Mouse (Mus musculus) CD4-positive, CD25-positive, alpha-beta regulatory T cell, adult 4 months (primary cell): Measurements from ENCODE around the gene Oasl1. TPM values are rescaled to one million over a fixed set of nuclear protein-coding genes. Genes with fewer than 3 reads are reported as not detected.
"Not testable (repeated sequence)": the region's sequence is repeated elsewhere in the genome, so short reads cannot be mapped to it uniquely, and the experiment has no call there.

Experiments
- ATAC-seq: one replicate; pipeline ENCODE4 v1.8.0; 2017
- polyA plus RNA-seq, 2 experiments: library from polyadenylated mRNA; unstranded; fragments of 100-300 nt; shearing (Covaris generic); gene quantifications; one replicate each; pipeline ENCODE4 v1.2.1; 2017

Gene Oasl1
- polyA plus RNA-seq, result 1 to 10 TPM; 5.8 to 9.1 TPM

GRCm38 (mm10) chr5:114922998-114923473 lies at the start of gene Oasl1:
Gene Oasl1, plus strand, starts transcription at chr5:114923240.
- ATAC-seq, result peak; percentile 14

GRCm38 (mm10) chr5:114875858-114876257 lies 47.2 kb upstream of the Oasl1 start:
- ATAC-seq, result no peak

GRCm38 (mm10) chr5:114876331-114876730 lies 46.7 kb upstream of the Oasl1 start:
- no peak for ATAC-seq

DNA sequence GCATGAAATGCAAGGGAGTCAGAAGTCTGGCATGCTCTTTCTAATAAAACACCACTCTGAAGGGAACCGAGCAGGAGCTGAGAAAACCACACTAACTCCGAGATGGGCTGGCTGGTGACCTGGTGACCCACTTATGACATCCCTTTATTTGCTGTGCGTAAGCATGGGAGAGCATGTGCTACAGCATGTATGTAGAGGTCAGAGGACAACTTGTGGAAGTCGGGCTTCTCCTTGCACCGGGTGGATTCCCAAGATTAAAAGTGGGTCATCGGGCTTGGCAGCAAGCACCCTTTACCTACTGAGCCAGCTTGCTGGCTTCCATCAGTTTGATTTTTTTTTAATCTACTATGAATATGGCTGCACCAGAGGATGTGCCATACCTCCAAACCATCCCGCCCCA lies 45.6 kb upstream of the Oasl1 start:
- no peak for ATAC-seq

- no peak for ATAC-seq
Measured at GRCm38 (mm10) chr5:114879399-114879798, 43.6 kb upstream of the Oasl1 start.

GRCm38 (mm10) chr5:114882319-114882718 lies 40.7 kb upstream of the Oasl1 start:
- not testable (repeated sequence) for ATAC-seq

- no peak for ATAC-seq
Measured at GRCm38 (mm10) chr5:114883022-114883421, 40.0 kb upstream of the Oasl1 start.

- no peak for ATAC-seq
Measured at GRCm38 (mm10) chr5:114886801-114887200, 36.2 kb upstream of the Oasl1 start.

DNA sequence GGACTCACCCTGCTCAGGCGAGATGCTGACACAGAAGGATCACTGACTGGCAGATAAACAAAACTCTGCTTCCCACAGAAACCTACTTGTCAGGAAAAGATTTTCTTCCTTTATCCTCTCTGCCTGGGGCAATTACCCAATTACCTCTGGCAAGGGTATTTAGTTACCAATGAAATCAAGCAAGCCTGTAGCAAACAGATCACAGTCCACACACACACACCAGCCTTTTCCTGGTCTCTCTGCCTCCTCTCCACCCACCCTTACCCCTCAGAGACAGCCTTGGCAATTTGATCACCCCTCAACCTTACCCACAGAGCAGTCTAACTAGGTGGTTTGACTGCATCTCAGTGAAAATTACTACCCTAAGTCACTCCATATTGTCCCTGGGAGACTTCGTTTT lies 34.0 kb upstream of the Oasl1 start:
- no peak for ATAC-seq

GRCm38 (mm10) chr5:114895542-114895941 lies 27.5 kb upstream of the Oasl1 start:
- no peak for ATAC-seq

DNA sequence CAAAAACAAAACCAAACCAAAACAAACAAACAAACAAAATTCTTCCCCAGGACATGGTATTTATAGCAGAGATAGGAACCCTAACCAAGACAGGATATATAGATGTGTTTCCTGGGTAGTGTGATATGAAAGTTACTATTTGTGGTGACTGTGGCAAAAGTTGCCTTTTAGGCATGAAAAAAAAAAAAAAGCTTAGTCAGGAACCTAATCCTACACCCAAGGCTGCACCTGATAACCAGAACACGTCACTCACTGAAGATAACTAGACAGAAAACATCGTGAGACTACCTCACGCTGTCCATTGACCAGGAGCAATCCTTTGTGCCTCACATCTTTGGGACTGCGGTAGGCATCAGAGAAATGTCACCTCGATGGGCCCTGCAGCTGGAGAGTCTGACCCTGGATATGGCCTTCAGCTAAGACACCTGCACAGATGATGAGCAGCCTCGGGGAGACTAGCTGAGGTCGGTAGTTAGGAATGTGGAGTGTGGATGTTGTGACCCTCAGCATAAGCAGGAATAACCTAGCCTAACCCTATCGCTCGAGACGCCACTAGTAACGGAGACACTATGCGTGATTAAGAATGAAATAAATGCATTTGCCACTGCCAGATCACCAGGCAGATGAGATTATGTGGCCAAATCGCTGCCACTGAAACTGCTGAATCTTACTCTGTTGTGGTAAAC lies 26.2 kb upstream of the Oasl1 start, which contains the start of gene Oasl2:
Gene Oasl2 (plus strand): TSS at position 249 of the 686 bp plus-strand sequence.
- peak; percentile 62 for ATAC-seq

GRCm38 (mm10) chr5:114897374-114897793 lies 25.7 kb upstream of the Oasl1 start:
- peak; percentile 94 for ATAC-seq

GRCm38 (mm10) chr5:114898857-114899256 lies 24.2 kb upstream of the Oasl1 start:
- ATAC-seq, result no peak

- no peak for ATAC-seq
Measured at GRCm38 (mm10) chr5:114902413-114902812, 20.6 kb upstream of the Oasl1 start.

- ATAC-seq, result no peak
Measured at GRCm38 (mm10) chr5:114908598-114909305, 14.3 kb upstream of the Oasl1 start.

- ATAC-seq, result no peak
Measured at GRCm38 (mm10) chr5:114913686-114914085, 9.4 kb upstream of the Oasl1 start.

DNA sequence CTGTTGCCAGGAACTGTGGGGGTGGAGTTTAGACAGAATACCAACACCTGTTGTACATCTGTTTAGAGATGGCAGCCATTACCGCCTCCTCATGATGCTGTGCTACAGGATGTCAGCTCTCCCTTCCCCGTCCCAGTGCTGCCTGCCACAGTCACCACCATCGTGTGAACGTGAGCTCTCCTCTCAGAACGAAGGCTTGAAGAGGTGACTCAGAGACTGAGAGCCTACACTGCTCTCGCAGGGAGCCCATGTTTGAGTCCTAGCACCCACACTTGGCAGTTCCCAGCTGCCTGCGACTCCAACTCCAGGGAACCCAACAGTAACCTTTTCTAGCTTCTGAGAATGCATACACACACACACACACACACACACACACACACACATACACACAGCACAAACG lies 8.2 kb upstream of the Oasl1 start:
- ATAC-seq, result no peak

GRCm38 (mm10) chr5:114915854-114916253 lies 7.2 kb upstream of the Oasl1 start:
- no peak for ATAC-seq

GRCm38 (mm10) chr5:114916777-114917176 lies 6.3 kb upstream of the Oasl1 start:
- no peak for ATAC-seq

GRCm38 (mm10) chr5:114917357-114917756 lies 5.7 kb upstream of the Oasl1 start:
- not testable (repeated sequence) for ATAC-seq

GRCm38 (mm10) chr5:114921551-114922365 lies 1.3 kb upstream of the Oasl1 start:
- ATAC-seq, result peak; percentile 91

DNA sequence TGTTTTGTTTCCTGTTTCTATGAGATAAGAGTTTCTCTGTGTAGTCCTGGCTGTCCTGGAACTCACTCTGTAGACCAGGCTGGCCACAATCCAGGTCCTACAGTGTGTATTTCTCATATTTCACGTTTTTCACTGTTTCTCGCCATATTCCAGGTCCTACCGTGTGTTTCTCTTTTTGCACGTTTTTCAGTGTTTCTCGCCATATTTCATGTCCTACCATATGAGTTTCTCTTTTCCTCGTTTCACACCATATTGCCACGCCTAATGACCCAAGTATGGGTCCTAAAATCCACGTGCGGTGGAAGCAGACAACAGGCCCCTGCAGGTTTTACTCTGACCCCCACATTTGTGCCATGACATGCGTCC lies 691 bp upstream of the Oasl1 start:
- no peak for ATAC-seq

- ATAC-seq, result no peak
Measured at GRCm38 (mm10) chr5:114926153-114926684, 3.2 kb downstream of the Oasl1 start.
